Mouse (Mus musculus) layer of hippocampus, adult 18-20 months (tissue): Measurements from ENCODE around the gene Rps16. TPM values are rescaled to one million over a fixed set of nuclear protein-coding genes. Genes with fewer than 3 reads are reported as not detected.

Source experiments
- DNase-seq, 2 experiments: peaks; one replicate each; pipeline ENCODE4 v3.0.0; 2022; ENCODE audit warnings: low spot score in 2 of 2
- total RNA-seq, 2 experiments: library from RNA; stranded (reverse); gene quantifications; 2 replicates each; pipeline ENCODE4 v1.2.3; 2021

Gene Rps16
- total RNA-seq, 2 experiments from 2014 or later = 481 to 546 TPM

- DNase-seq = peak; percentile 54 to 90
Measured at GRCm38 (mm10) chr7:28373131-28373581, 22.7 kb downstream of the Rps16 start.

GRCm38 (mm10) chr7:28373891-28374495 is 23.5 kb downstream of the Rps16 start:
- DNase-seq = no peak

DNA sequence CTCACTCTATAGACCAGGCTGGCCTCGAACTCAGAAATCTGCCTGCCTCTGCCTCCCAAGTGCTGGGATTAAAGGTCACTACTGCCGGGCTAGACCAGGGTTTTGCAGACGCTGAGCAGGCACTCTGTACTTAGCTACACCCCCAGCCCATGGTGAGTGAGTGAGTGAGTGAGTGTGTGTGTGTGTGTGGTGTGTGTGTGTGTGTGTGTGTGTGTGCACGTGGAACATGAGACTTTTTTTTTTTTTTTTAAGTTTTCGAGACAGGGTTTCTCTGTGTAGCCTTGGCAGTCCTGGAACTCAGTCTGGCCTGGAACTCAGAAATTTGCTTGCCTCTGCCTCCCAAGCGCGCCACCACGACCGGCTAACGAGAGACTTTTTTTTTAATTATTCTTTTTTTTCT is 24.2 kb downstream of the Rps16 start:
- no peak for DNase-seq

DNA sequence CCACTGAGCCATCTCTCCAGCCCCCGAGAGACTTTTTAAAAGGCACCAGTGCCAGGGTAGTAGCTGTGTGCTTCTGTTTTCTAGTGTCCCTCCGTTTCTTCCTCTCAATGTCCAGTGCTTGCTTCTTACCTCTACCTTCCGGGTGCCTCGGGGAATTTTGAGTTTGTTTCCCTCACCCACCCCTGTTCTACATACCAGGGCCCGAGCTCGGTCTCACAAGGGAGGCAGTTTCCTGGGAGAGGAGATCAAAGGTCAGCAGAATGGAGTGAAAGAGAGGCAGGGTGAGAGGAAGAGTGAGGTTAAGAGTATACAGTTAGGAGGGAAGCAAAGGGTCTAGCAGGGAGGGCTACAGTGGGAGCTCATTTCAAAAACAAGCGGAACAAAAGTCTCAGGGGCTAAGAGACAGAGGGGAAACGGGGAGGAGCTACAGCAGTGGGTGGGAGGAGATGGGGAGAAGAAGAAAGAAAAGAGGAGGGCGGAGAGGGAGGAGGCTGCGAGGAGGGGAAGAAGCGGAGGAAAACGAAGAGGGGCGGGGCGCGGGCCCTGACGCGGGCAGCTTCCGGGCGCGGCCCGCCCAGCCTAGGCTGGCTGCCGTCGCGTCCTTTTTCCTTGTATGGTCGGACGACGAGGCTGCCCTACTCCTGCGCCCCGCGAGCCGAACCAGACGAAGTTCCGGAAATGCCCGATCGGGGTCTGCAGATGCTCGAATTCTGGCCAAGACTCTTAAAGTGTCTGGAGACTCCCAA is 24.9 kb downstream of the Rps16 start:
- peak; percentile 32 to 76 for DNase-seq

DNA sequence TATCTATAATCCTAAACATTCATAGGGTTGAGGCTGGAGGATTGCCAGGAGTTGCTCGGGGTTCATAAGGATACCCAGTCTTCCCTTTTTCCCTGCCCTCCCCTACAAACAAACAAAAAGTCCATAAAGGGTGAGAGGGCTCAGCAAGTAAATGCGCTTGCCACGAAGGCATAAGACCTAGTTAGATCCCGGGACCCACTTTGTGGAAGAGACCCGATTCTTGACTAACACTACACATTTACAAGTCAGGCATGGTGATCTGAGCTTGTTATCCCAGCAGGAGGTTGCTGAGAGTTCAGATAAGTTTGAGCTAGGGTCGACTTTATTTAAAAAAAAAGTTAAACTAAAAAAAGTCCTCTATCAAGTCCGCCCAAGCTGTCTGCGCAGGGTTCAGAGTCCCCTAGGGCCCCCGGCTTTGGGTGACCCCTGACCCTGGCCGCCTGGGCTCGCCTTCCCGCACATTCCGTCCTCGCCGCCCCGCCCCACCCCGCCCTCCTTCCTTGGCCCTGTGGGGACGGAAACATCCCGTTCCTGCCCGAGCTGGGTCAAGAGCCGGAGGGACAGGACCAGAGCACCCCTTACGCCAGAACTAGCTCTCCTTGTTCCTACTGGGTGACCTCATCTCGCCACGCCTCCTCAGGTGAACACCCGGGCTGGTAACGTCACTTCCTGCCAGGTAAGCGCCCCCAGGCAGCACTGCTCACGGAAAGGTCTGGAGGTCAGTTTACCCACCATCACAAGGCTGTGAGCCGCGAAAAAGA is 25.7 kb downstream of the Rps16 start:
- DNase-seq = no peak

DNA sequence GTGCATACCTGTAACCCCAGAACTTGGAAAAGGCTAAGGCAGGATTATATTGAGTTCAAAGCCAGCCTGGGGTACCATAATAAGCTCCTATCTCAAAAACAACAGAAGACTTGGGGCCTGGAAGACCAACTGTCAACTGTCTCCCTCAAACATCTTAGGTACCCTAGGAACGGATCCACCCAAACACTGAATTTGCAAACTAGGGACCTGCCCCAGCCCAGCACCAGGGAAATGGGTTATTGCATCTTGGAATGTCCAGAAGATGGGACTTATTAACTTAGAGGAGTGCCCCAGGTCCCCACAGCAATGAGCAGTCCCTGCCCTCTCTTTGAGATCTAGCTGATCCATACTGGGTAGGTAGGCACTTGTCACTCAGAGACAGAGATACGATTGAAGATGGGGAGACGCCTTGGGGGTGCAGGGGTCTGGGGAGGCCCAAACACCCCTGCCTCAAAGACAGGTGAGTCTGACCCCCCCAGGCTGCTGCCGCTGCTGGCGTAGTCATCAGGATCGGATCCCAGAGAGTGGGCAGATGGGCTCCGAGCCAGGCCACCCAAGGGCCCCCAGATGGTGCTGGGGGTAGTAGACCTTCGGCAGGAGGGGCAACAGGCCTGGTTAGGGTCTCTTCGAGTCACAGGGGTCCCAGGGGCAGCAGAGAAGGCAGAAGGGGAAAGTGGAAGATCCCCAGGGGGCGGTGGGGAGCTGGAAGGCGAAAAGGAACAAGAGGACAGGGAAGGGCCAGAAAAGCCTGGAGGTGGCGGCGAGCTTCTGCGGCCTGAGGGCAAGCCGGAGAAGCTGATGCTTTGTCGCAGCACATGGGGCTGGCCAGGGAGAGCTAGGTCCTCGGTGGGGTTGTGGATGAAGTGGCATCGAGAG is 27.0 kb downstream of the Rps16 start:
- DNase-seq = no peak

DNA sequence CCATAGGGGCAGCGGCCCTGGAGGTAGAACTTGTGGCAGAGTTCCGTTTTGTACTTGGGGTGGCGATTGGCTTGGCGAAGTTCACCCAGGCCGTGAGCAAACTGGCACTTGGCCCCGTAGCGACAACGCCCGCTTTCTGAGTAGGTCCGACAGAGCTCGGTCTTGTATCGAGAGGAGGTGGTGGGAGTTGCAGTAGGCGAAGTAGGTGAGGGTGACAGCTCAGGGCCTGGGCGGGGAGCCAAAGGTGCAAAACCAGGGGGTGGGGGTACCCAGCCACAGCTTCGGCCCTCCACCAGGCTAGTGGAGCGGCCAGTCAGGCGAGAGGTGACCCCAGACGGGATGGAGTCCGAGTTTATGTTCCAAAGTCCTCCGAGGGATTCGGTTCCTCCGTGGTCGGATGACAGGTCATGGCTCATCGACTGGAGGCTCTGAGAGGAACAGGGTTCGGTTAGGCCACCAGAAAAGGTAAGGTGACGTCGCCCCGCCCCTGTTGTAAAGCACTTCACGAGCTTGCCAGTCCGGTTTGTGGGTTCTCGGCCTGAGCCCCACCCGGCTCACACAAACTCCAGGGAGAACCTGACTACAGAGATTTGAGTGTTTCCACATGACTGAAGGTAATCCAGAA is 27.7 kb downstream of the Rps16 start:
- no peak for DNase-seq

DNA sequence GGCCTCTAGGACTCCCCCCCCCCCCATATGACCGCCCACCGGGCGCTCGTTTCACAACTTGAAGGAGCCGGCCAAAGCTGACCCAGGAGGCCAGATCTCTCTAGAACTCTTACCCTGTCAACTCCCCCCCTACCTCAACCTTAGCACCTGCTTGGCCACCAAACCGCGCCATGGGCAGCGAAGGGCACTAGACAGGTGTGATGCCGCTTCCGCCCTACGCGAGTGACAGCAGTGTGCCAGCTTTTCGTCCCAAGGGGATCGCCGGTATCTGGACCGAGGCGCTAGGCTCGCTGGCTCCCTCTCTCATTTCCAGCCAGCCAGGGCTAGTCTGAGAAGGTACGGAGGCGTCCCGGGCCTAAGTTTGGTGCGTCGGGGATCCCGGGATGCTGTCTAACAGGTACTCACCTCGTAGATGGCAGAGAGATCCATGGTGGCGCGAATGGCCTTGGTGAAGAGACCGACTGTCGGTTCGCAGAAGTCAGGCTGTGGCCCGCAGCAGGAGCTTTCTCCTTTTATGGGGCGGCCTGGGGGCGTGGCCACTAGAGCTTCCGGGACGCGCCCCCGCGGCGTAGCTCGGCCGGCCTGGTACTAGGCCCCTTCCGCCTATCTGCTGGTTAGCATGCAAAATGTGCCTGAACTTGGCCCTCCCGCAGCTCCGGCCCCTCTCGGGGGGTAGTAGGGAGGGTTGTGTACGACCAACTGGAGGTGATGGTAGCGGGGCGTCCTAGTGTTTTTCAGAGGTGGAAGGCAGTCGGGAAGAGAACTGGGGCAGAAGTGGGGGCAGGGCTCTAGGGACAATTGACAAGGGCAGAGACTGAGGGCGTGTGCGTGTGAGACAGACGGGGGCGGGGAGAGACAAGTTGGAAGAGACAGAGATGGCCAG is 28.6 kb downstream of the Rps16 start:
- DNase-seq = peak; percentile 61 to 84

DNA sequence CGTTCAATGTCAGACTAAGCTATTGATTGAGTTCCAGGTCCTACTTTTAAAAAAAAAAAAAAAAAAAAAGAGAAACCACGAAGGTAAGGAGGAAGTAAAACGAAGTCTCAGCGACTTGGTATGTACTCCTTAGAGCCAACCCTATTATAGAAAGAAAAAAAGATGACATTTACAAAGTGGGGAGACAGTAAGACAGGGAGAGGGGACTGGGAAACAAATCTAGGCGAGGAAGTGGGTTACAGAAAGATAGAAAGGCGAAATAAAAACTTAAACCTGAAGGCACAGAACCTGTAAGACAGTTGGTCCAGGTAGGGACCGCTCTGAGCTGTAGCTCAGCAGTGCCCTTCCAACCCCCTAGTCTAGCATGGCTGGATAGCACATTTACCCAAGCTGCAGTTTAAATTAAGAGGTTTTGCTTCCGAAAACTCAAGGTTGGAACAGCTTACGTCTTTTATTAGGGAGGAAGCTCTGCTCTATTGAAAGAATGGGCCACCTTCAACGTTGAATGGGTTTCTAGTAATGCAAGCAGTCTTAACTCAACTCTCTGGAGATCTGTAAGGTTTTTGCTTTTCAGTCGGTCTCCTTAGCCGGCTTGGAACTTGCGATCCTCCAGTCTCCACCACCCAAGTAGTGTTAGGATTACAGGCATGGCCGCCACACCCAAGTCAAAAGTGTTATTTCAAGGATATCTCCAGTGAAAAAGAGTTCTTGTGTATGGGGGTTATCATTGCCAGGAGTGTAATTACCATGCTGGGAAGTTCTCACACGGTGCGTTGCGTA is 30.0 kb downstream of the Rps16 start, which contains the start of gene Zfp36:
Zfp36 (minus strand) TSS at position 17 of the 780 bp plus-strand sequence.
- no peak for DNase-seq

DNA sequence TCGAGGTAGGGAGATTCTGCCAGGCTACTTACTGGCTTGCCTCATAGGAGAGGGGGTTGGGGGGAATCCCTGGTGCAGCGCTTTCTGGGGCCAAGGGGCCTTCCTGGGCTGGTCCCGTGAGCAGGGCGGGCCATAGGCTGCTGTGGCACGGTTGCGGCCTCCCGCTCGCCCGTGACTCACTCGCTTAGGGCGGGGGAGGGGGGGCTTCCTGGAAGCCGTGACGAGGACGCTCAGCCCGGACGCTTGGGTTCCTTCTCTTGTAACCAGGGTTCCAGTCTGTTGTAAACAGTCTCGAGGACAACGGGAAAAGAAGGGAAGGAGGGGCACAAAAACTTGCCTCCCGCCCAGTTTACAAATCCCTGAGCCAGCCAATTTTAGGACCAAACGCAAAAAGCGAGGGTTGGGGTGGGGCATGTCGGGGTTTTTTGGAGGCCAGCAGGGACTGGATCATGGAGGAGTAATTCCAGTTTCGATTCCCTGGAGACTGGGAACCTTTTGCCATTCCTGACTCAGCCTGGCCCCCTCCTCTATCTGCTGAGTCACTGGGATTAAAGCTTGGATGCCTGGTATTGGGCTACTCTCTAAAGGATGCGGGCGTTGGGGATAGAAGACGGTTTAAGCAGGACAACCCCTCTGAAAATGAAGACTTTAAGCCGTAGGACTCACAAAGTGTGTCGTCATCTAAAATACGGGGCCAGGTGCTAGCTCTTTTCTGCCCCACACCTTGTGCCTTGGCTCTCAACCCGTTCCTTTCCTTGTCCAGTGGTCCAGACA is 30.8 kb downstream of the Rps16 start:
- no peak for DNase-seq

GRCm38 (mm10) chr7:28381938-28382337 is 31.5 kb downstream of the Rps16 start:
- no peak for DNase-seq

DNA sequence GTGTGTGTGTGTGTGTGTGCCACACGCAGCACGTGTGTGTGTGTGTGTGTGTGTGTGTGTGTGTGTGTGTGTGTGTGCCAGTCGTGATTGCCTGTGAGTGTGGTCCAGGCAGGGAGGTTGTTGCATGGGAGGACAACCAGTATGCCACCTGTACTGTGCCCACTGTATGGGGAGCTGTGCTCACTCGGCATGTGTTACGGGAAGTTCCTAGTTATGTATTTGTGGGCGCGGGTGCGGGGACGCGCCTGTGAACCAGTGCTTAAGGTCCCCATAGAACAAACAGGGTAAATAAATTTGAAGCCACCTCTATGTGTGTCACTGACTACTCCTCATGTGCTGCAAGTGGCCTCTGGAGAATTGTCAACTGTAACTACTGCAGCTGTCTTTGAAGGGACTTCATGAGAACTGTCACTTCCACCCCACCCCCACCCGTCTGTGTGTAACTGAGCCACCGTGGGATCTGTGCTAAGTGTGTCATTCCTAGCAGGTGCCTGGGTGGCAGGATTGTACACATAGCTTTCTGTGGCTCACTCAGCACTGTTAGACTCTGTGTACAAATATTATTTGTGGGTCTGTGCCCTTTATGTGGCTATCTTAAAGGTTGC is 32.0 kb downstream of the Rps16 start:
- no peak for DNase-seq

GRCm38 (mm10) chr7:28382981-28383396 is 32.5 kb downstream of the Rps16 start:
- DNase-seq = peak; percentile 60 to 73

DNA sequence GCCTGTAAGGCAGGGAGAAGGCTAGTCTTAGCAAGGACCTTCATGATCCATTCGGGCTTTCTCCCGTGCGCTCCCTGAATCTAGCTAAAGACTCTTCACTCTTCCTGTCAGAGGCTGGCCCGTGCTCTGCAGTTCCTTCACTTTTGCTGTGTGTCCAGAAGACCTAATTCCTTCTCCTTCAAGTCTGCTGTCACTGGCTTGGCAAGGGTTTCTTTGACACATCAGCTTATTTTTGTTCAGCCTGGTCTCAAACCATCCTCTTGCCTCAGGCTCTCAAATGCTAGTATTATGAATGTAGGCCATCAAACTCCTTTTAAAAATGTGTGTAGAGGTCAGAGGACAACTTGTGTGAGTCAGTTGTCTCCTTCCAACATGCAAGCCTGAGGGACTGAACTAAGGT is 33.2 kb downstream of the Rps16 start:
- no peak for DNase-seq

- DNase-seq = no peak
Measured at GRCm38 (mm10) chr7:28384162-28384561, 33.7 kb downstream of the Rps16 start.

DNA sequence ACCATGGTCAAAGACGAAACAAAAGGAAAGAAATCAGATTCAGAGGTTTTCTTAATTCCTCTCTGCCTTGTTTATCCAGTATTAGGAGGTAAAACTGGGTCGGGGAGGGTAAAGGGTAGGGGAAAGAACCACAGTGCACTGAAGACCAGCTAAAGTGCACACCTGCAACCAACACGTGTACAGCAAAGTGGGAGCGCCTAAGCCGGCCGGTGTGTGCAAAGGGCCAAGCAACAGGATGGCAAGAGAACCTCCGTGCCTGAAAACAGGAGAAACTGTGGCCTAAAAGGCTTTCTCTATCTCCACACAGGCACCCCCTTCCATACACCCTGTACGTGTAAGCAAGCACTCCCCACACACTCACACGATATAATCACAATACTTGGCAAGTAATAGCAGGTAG is 34.7 kb downstream of the Rps16 start:
- no peak for DNase-seq

- DNase-seq = no peak
Measured at GRCm38 (mm10) chr7:28386007-28386406, 35.6 kb downstream of the Rps16 start.

DNA sequence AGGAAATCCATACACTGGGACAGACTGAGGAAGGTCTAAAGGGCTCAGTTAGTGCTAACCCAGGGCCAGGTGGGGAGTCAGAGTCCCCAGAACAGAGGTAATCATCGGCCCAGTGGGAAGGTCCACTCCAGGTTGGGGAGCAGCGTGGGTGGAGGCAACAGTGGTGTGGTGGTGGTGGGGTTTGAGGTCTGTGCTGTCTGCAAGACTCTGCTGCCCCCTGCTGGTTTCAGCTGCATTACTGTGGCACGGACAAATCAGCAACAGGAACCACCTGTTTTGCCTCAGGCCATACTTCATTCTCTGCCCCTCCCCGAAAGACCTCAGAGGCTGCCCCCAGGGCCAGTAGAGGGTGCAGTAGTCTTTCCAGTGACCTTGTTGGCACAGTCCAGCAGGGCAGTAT is 36.0 kb downstream of the Rps16 start:
- DNase-seq = peak; percentile 68 to 81
